8 mouse cellular contexts compared by ENCODE assay signal in the genomic region with DNA sequence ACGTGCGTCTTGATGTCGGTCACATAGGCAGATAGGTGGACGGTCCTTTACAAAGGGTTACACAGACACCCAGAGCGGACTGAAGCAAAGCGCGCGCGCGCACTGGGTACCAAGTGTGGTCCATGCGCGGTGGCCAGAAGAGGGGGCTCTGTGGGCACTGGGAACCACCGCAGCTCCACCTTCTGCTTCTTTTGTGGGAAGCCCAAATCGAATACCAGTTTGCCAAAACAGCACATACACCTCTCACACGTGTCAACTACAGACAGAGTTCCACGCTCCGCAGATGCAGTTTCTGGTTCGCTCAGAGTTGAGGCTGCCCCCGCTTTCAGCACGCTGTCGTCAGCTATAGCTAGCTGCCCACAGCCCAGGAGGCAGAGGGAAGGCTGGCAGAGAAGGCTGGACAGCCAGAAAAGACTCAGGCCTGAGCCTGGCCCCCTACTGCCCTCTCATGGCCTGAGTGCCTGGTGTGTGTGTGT. TPM values are rescaled to one million over a fixed set of nuclear protein-coding genes. Genes with fewer than 3 reads are reported as not detected.
DNase-seq lines count a peak whose midpoint lies in the region; ATAC-seq lines count a peak whose summit lies in the region.

No protein-coding gene starts in this region.

- H3K36me3 ChIP-seq in forebrain, embryonic 14.5 days (ENCODE audit: control insufficient read depth, insufficient read depth, low read length): no peaks in the 10 kb centered on the region
- H3K36me3 ChIP-seq in intestine, embryonic 14.5 days (ENCODE audit: control insufficient read depth, insufficient read depth, low read length): no peaks in the 10 kb centered on the region
- H3K36me3 ChIP-seq in midbrain, embryonic 16.5 days (ENCODE audit: control insufficient read depth, insufficient read depth, low read length): no peaks in the 10 kb centered on the region

- no peaks in the 10 kb centered on the region for H3K9me3 ChIP-seq in forebrain, embryonic 14.5 days (replicated peaks; ENCODE audit: control insufficient read depth, low read length)
- H3K9me3 ChIP-seq in intestine, embryonic 14.5 days (ENCODE audit: control insufficient read depth, low read length): no peaks in the 10 kb centered on the region
- no peaks in the 10 kb centered on the region for H3K9me3 ChIP-seq in midbrain, embryonic 16.5 days (replicated peaks; ENCODE audit: control insufficient read depth, low read length, poor library complexity, severe bottlenecking)

- peak overlapping the region; percentile 41 for H3K4me3 ChIP-seq in forebrain, embryonic 14.5 days (ENCODE audit: low read depth, low read length)
- H3K4me3 ChIP-seq in intestine, embryonic 14.5 days (ENCODE audit: low read depth, low read length): peak overlapping the region; percentile 57
- peak overlapping the region; percentile 47 for H3K4me3 ChIP-seq in midbrain, embryonic 16.5 days (ENCODE audit: low read depth, low read length)

- H3K27ac ChIP-seq in forebrain, embryonic 14.5 days (ENCODE audit: low read depth, low read length): no peak overlapping the region
- 0 out of 2 replicates have a peak overlapping the region, but pooled peaks have one; percentile 47 for H3K27ac ChIP-seq in intestine, embryonic 14.5 days (ENCODE audit: low read depth)
- H3K27ac ChIP-seq in midbrain, embryonic 16.5 days (ENCODE audit: low read length): no peak overlapping the region

- peak; percentile 35 for DNase-seq in layer of hippocampus, adult 11-12 months (ENCODE audit: low spot score)
- DNase-seq in layer of hippocampus, adult 9-10 months (ENCODE audit: low spot score): no peak
- peak; percentile 75 for DNase-seq in forebrain, embryonic 14.5 days (ENCODE audit: low spot score)
- DNase-seq in intestine, embryonic 14.5 days (ENCODE audit: low spot score): peak; percentile 77
- peak; percentile 64 for DNase-seq in left cerebral cortex, postnatal 4 days
- DNase-seq in urinary bladder, adult 2 months (ENCODE audit: low spot score): no peak
- no peak for DNase-seq in urinary bladder, postnatal 4 days (ENCODE audit: low spot score in 2 of 2)

- H3K4me2 ChIP-seq in forebrain, embryonic 14.5 days (ENCODE audit: low read length): peak overlapping the region; percentile 96
- H3K4me2 ChIP-seq in intestine, embryonic 14.5 days (ENCODE audit: low read length): peak overlapping the region; percentile 96
- H3K4me2 ChIP-seq in midbrain, embryonic 16.5 days (ENCODE audit: low read length): peak overlapping the region; percentile 96

- peaks cover 19% of the 10 kb centered on the region for H3K4me1 ChIP-seq in forebrain, embryonic 14.5 days (ENCODE audit: control insufficient read depth, insufficient read depth, low read length)
- H3K4me1 ChIP-seq in intestine, embryonic 14.5 days (replicated peaks; ENCODE audit: control insufficient read depth, insufficient read depth, low read length): peaks cover 9% of the 10 kb centered on the region
- H3K4me1 ChIP-seq in midbrain, embryonic 16.5 days (ENCODE audit: control insufficient read depth, insufficient read depth, low read length): peaks cover 16% of the 10 kb centered on the region

- ATAC-seq in forebrain, embryonic 14.5 days: peak; percentile 78
- peak; percentile 32; the same call in 1 of the 2 replicates for ATAC-seq in intestine, embryonic 14.5 days (replicated peaks; ENCODE audit: low FRiP score, low TSS enrichment, low read depth)
- ATAC-seq in midbrain, embryonic 16.5 days: peak; percentile 89

- H3K27me3 ChIP-seq in forebrain, embryonic 14.5 days (replicated peaks; ENCODE audit: control insufficient read depth, insufficient read depth, low read length): peaks cover 21% of the 10 kb centered on the region
- H3K27me3 ChIP-seq in intestine, embryonic 14.5 days (replicated peaks; ENCODE audit: control insufficient read depth, insufficient read depth, low read length): peaks cover 18% of the 10 kb centered on the region
- H3K27me3 ChIP-seq in midbrain, embryonic 16.5 days (ENCODE audit: control insufficient read depth, insufficient read depth, low read depth, low read length): peaks cover 5% of the 10 kb centered on the region; the same call in 1 of the 2 replicates

- peak overlapping the region; percentile 49; the same call in 1 of the 2 replicates for H3K9ac ChIP-seq in forebrain, embryonic 14.5 days (ENCODE audit: low read length)
- H3K9ac ChIP-seq in intestine, embryonic 14.5 days (ENCODE audit: low read length): peak overlapping the region; percentile 29; the same call in 1 of the 2 replicates
- peak overlapping the region; percentile 60 for H3K9ac ChIP-seq in midbrain, embryonic 16.5 days (ENCODE audit: low read depth, low read length)

- intact Hi-C loops in left cerebral cortex, postnatal 4 days (cut with DNase I): loop anchor here (10.0 kb wide), 1 partner anchor 382 kb away; no protein-coding TSS in a partner anchor

- WGBS in forebrain, embryonic 14.5 days: 0% methylated on average over 21 of the region's 21 CpGs
- WGBS in intestine, embryonic 14.5 days: under 1% methylated on average over 21 of the region's 21 CpGs
- under 1% methylated on average over 21 of the region's 21 CpGs for WGBS in midbrain, embryonic 16.5 days

RNA-seq across cellular contexts. Expression of gene Dkk2, which starts 2.0 kb away (rescaled TPM):
- polyA plus RNA-seq in forebrain, embryonic 14.5 days (2014; fragmentation: Nextera tagmentation; extraction: Ambion mirVana): 0.79 and 1.6 TPM in 2 replicates
- polyA plus RNA-seq in intestine, embryonic 14.5 days (2014; fragmentation: Nextera tagmentation; extraction: Ambion mirVana): 19.0 and 19.2 TPM in 2 replicates
- 1 to 10 TPM; 1.6 to 2.1 TPM for total RNA-seq in left cerebral cortex, postnatal 4 days (2021)
- polyA plus RNA-seq in midbrain, embryonic 16.5 days (2015; fragmentation: Nextera tagmentation; extraction: Ambion mirVana): 1.6 TPM in 2 replicates
- 23.1 and 33.1 TPM in 2 replicates for polyA plus RNA-seq in urinary bladder, adult 2 months (2012; rRNA removed)

Comparison
In these comparisons a context has a peak if more than half of its experiments do, and no peak if none do; other contexts are left out.
1. DNase-seq: peak in layer of hippocampus, adult 11-12 months (single experiment), forebrain, embryonic 14.5 days (single experiment), intestine, embryonic 14.5 days (single experiment) and left cerebral cortex, postnatal 4 days (single experiment); none in layer of hippocampus, adult 9-10 months (single experiment), urinary bladder, adult 2 months (single experiment) and urinary bladder, postnatal 4 days (0 of 2).
2. ATAC-seq: peak in every context shown above with its lines; median percentile 89 in midbrain, embryonic 16.5 days; 78 in forebrain, embryonic 14.5 days; 32 in intestine, embryonic 14.5 days.
3. Peak in every context shown above with its lines, with median percentiles within 50 percentile points of each other: H3K4me2 ChIP-seq, H3K4me3 ChIP-seq and H3K9ac ChIP-seq.